Mouse (Mus musculus) E14TG2a.4 (cell line): ENCODE results near the gene Slc10a1.

Source experiments
- CTCF ChIP-seq: conservative IDR thresholded peaks from 2 replicates; pipeline ENCODE4 v1.5.1; 2014; ENCODE audit warnings: low read length
- NANOG ChIP-seq: IDR thresholded peaks from 2 replicates; pipeline ENCODE4 v1.6.1; 2014; ENCODE audit warnings: borderline replicate concordance, low read length, mixed read lengths
- POU5F1 ChIP-seq: IDR thresholded peaks from 2 replicates; pipeline ENCODE4 v1.6.1; 2014; ENCODE audit warnings: low read length, borderline replicate concordance

- TF ChIP-seq CTCF = no peak
- TF ChIP-seq POU5F1 = no peak
- TF ChIP-seq NANOG = no peak
Measured at GRCm38 (mm10) chr12:80991806-80992205, 23.3 kb upstream of the Slc10a1 start.
